Mouse (Mus musculus): Measurements from ENCODE around the gene Spint2. TPM values are rescaled to one million over a fixed set of nuclear protein-coding genes. Genes with fewer than 3 reads are reported as not detected.

Gene Spint2
- polyA plus RNA-seq, 1 experiment from 2014 or later, result 36.1 TPM

DNA sequence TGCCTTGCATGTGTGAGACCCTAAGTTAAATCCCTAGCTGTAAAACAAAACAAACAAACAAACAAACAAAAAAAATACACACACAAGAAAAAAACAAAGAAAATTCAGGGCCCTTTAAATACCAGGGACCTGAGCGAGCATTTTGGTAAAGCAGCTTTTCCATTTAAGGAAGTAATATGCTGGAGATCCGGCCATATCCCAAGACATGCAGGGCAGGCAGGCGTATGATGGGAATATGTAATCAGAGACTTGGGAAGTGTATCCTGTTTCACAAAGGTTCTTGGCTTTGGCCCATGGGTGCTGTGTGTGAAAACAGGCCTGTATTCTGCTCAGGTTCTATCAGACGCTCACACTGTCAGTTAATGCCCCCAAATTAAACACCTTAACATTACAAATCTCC is 4.2 kb downstream of the Spint2 start:
- Histone ChIP-seq H3K27me3 (ENCODE audit: control insufficient read depth, insufficient read depth, low read length) (peaks cover 18% of the 10 kb centered on the region), H3K27ac (ENCODE audit: low read depth, low read length) (no peak overlapping the region), H3K9ac (ENCODE audit: low read length) (no peak overlapping the region), H3K9me3 (ENCODE audit: control insufficient read depth, low read length) (no peaks in the 10 kb centered on the region), H3K4me3 (ENCODE audit: low read depth, low read length) (no peak overlapping the region), H3K36me3 (ENCODE audit: control insufficient read depth, insufficient read depth, low read length) (no peaks in the 10 kb centered on the region), H3K4me2 (ENCODE audit: low read depth, low read length, severe bottlenecking) (no peak overlapping the region), H3K4me1 (replicated peaks; ENCODE audit: control insufficient read depth, insufficient read depth, low read length) (peaks cover 7% of the 10 kb centered on the region)
- no peak for ATAC-seq (replicated peaks; ENCODE audit: low FRiP score)
- DNase-seq (ENCODE audit: low spot score), result no peak
- WGBS, result 91% methylated on average over 4 of the region's 4 CpGs

DNA sequence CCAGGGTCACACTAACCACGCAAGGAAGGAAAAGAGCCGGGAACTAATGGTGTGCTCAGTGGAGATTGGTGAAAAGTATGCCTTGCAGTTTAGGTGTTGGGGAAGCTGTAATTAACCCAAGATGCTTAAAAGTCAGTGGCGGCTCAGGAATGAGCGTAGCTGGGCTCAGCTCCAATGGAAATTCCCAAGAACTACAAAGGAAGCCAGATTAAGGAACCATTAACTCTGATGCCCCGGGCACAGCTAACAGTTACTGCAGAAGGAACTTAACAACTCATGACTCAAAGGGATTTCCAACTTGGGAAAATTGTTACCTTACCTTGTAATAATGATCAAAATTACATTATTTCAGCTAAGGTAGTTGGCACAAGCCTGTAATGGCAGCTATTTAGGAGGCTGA is 5.0 kb downstream of the Spint2 start:
- no peaks in the 10 kb centered on the region for H3K36me3 ChIP-seq (ENCODE audit: control insufficient read depth, insufficient read depth, low read length)
- WGBS, result 88% methylated on average over 5 of the region's 5 CpGs

DNA sequence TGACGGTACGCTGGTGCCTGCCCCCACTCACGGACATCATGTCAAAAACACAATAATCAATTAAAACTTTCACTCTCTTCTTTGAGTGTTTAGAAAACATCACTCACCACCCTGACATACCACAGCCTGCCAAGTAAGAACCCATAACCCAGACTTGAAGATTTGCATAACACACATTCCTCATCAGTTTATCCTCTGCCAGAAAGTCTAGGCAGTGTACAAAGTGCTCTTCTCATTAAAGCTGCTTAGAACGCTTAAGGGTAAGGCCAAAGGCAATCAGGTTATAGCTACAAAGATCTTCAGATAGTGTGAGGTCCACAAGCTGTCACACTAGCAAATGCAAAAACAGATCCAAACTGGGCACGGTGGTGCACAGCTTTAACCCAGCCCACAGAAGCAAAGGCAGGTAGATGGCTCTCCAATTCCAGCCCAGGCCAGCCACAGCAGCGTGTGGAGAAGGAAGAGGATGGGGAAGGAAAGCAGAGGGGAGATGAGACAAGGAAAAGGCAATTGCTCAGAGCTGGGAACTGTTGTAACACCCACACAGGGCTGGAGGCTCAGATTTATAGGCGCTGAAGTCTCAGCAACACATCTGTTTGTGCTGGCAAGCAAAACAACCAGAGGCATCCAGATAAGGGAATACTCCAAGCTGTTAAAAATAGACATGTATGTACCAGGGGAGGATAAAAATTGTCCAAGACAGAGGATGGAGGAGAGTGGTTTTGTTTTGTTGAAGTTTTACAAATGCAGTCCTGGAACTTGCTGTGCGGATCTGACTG is 9.8 kb downstream of the Spint2 start:
- Histone ChIP-seq H3K4me3 (ENCODE audit: low read depth, low read length) (no peak overlapping the region), H3K4me1 (replicated peaks; ENCODE audit: control insufficient read depth, insufficient read depth, low read length) (no peaks in the 10 kb centered on the region), H3K27me3 (ENCODE audit: control insufficient read depth, insufficient read depth, low read length) (no peaks in the 10 kb centered on the region), H3K9ac (ENCODE audit: low read length) (no peak overlapping the region), H3K36me3 (ENCODE audit: control insufficient read depth, insufficient read depth, low read length) (no peaks in the 10 kb centered on the region), H3K9me3 (ENCODE audit: control insufficient read depth, low read length) (no peaks in the 10 kb centered on the region), H3K27ac (ENCODE audit: low read depth, low read length) (no peak overlapping the region), H3K4me2 (ENCODE audit: low read depth, low read length, severe bottlenecking) (no peak overlapping the region)
- WGBS, result 83% methylated on average over 8 of the region's 8 CpGs
- ATAC-seq (replicated peaks; ENCODE audit: low FRiP score) (no peak), DNase-seq (ENCODE audit: low spot score) (no peak)

More for the DNA sequence above, 5.0 kb downstream of the Spint2 start:
- no peak overlapping the region for H3K4me3 ChIP-seq (ENCODE audit: low read depth, low read length)
- H3K4me1 ChIP-seq (replicated peaks; ENCODE audit: control insufficient read depth, insufficient read depth, low read length), result peaks cover 2% of the 10 kb centered on the region
- H3K9ac ChIP-seq (ENCODE audit: low read length), result no peak overlapping the region
- DNase-seq (ENCODE audit: low spot score), result no peak
- no peaks in the 10 kb centered on the region for H3K9me3 ChIP-seq (ENCODE audit: control insufficient read depth, low read length)
- no peak for ATAC-seq (replicated peaks; ENCODE audit: low FRiP score)
- peaks cover 10% of the 10 kb centered on the region for H3K27me3 ChIP-seq (ENCODE audit: control insufficient read depth, insufficient read depth, low read length)
- no peak overlapping the region for H3K27ac ChIP-seq (ENCODE audit: low read depth, low read length)
- no peak overlapping the region for H3K4me2 ChIP-seq (ENCODE audit: low read depth, low read length, severe bottlenecking)

DNA sequence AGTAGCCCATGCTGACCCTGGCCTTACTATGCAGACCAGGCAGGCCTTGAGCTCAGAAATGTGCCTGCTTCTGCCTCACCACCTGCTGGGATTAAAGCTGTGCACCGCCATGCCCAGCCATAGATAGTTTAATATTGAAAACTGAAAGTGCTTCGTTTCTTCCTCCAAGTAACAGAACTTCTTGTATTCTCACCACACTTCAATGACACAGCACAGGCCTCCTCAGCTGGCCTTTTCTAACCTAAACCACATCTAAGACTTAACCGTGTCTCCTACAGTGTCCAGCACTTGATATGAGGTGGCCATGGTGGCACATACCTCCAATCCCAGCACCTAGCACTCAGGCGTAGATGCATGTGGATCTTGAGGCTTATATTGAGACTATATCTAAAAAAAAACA is 11.3 kb downstream of the Spint2 start:
- Histone ChIP-seq H3K4me1 (replicated peaks; ENCODE audit: control insufficient read depth, insufficient read depth, low read length) (no peaks in the 10 kb centered on the region), H3K9ac (ENCODE audit: low read length) (no peak overlapping the region), H3K36me3 (ENCODE audit: control insufficient read depth, insufficient read depth, low read length) (no peaks in the 10 kb centered on the region), H3K27ac (ENCODE audit: low read depth, low read length) (no peak overlapping the region), H3K4me3 (ENCODE audit: low read depth, low read length) (no peak overlapping the region), H3K27me3 (ENCODE audit: control insufficient read depth, insufficient read depth, low read length) (no peaks in the 10 kb centered on the region), H3K4me2 (ENCODE audit: low read depth, low read length, severe bottlenecking) (no peak overlapping the region), H3K9me3 (ENCODE audit: control insufficient read depth, low read length) (no peaks in the 10 kb centered on the region)
- ATAC-seq (replicated peaks; ENCODE audit: low FRiP score) (no peak), DNase-seq (ENCODE audit: low spot score) (no peak)
- 85% methylated on average over 4 of the region's 4 CpGs for WGBS

DNA sequence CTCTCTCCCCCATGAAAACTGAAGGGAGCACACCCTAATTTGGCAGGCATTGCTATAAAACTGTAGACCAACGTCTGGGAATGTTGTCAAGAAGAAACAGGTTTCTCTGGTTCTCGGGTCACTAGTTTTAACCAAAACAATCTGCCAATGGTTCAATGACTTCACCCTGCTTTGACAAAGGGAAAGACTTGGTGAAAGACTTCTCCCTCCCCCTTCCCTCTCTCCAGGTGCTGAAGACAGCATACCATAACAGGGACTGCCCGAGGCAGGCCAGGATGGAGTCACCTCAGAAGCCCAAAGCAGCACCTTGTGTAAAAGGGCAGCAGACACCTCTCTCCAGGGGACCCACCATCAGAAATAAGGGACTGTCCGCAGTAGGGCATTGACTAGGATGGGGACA is 14.8 kb downstream of the Spint2 start:
- H3K9me3 ChIP-seq (ENCODE audit: control insufficient read depth, low read length), result no peaks in the 10 kb centered on the region
- no peaks in the 10 kb centered on the region for H3K4me1 ChIP-seq (replicated peaks; ENCODE audit: control insufficient read depth, insufficient read depth, low read length)
- WGBS, result 61% methylated on average over 4 of the region's 4 CpGs
- ATAC-seq (replicated peaks; ENCODE audit: low FRiP score), result no peak
- H3K9ac ChIP-seq (ENCODE audit: low read length), result no peak overlapping the region
- H3K4me3 ChIP-seq (ENCODE audit: low read depth, low read length), result no peak overlapping the region
- no peaks in the 10 kb centered on the region for H3K36me3 ChIP-seq (ENCODE audit: control insufficient read depth, insufficient read depth, low read length)
- no peak for DNase-seq (ENCODE audit: low spot score)
- no peak overlapping the region for H3K27ac ChIP-seq (ENCODE audit: low read depth, low read length)
- no peaks in the 10 kb centered on the region for H3K27me3 ChIP-seq (ENCODE audit: control insufficient read depth, insufficient read depth, low read length)
- H3K4me2 ChIP-seq (ENCODE audit: low read depth, low read length, severe bottlenecking), result no peak overlapping the region

DNA sequence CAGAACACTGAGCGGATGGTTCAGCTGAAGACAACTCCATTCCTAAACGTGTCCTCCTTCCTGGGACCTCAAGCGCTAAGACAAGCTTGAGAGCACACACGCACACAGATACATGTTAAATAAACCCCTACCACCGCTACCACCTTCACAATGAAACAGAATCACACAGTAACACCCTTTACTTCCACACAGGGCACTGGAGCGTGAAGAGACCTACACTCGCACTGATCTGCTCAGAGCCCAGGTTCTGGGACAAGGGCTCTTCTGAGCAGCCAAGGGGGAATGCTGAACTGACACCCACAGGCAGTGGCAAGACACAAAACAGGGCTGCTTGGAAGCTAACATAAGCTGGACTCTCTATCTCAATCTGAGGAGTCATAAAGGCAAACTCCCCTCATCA is 16.1 kb downstream of the Spint2 start:
- H3K36me3 ChIP-seq (ENCODE audit: control insufficient read depth, insufficient read depth, low read length), result no peaks in the 10 kb centered on the region
- H3K4me1 ChIP-seq (replicated peaks; ENCODE audit: control insufficient read depth, insufficient read depth, low read length), result no peaks in the 10 kb centered on the region
- no peaks in the 10 kb centered on the region for H3K27me3 ChIP-seq (ENCODE audit: control insufficient read depth, insufficient read depth, low read length)
- H3K9ac ChIP-seq (ENCODE audit: low read length), result no peak overlapping the region
- 82% methylated on average over 7 of the region's 7 CpGs for WGBS
- H3K4me3 ChIP-seq (ENCODE audit: low read depth, low read length), result no peak overlapping the region
- DNase-seq (ENCODE audit: low spot score), result no peak
- H3K4me2 ChIP-seq (ENCODE audit: low read depth, low read length, severe bottlenecking), result no peak overlapping the region
- H3K27ac ChIP-seq (ENCODE audit: low read depth, low read length), result no peak overlapping the region
- H3K9me3 ChIP-seq (ENCODE audit: control insufficient read depth, low read length), result no peaks in the 10 kb centered on the region
- no peak for ATAC-seq (replicated peaks; ENCODE audit: low FRiP score)

DNA sequence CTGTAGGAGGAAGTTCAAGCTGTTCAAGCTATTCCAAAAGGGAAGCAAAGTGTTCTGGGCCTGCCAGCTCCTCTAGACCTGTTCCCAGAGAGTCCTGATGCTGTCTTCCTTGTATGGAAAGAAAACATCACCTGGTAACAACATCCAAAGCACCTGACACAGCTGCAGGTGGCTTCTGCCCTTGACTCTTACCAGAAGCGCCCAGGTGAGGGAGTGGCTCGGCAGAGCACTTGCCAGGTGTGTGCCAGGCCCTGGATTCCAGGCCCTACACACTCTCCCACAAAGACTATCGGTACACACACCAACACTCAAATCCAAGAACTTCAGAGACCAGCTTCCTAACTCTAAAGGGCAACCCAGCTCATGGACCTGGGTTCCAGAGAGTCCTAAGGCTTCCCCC is 17.9 kb downstream of the Spint2 start:
- no peak for ATAC-seq (replicated peaks; ENCODE audit: low FRiP score)
- Histone ChIP-seq H3K36me3 (ENCODE audit: control insufficient read depth, insufficient read depth, low read length) (no peaks in the 10 kb centered on the region), H3K27ac (ENCODE audit: low read depth, low read length) (no peak overlapping the region), H3K27me3 (ENCODE audit: control insufficient read depth, insufficient read depth, low read length) (no peaks in the 10 kb centered on the region), H3K9me3 (ENCODE audit: control insufficient read depth, low read length) (no peaks in the 10 kb centered on the region), H3K4me3 (ENCODE audit: low read depth, low read length) (no peak overlapping the region), H3K4me1 (replicated peaks; ENCODE audit: control insufficient read depth, insufficient read depth, low read length) (peaks cover 8% of the 10 kb centered on the region), H3K4me2 (ENCODE audit: low read depth, low read length, severe bottlenecking) (no peak overlapping the region), H3K9ac (ENCODE audit: low read length) (no peak overlapping the region)
- 80% methylated on average over 3 of the region's 3 CpGs for WGBS
- no peak for DNase-seq (ENCODE audit: low spot score)

DNA sequence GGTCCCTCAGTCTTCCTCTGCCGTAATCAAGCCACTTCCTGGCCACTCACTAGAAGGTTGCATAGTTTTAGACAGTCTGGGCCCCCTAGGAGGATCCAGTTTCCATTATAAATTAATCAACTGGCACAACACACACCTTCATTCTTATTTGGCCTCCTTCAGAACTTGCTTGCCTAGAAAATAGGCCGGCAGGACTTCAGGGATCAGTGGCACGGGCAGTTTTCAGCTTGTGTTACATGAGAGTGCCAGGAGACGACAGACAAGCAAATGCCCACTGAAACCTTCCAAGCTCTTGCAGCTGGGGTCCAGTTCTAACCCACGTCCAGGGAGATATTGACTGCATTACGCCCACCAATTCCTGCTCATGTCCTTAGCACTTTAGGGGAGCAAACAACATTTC is 19.6 kb downstream of the Spint2 start:
- WGBS, result 85% methylated on average over 6 of the region's 6 CpGs
- H3K4me2 ChIP-seq (ENCODE audit: low read depth, low read length, severe bottlenecking), result no peak overlapping the region

More for the DNA sequence above, 19.6 kb downstream of the Spint2 start:
- no peak for DNase-seq (ENCODE audit: low spot score)
- no peak for ATAC-seq (replicated peaks; ENCODE audit: low FRiP score)
- Histone ChIP-seq H3K4me1 (replicated peaks; ENCODE audit: control insufficient read depth, insufficient read depth, low read length) (peaks cover 8% of the 10 kb centered on the region), H3K27me3 (ENCODE audit: control insufficient read depth, insufficient read depth, low read length) (no peaks in the 10 kb centered on the region), H3K27ac (ENCODE audit: low read depth, low read length) (no peak overlapping the region), H3K4me3 (ENCODE audit: low read depth, low read length) (no peak overlapping the region), H3K36me3 (ENCODE audit: control insufficient read depth, insufficient read depth, low read length) (no peaks in the 10 kb centered on the region), H3K9me3 (ENCODE audit: control insufficient read depth, low read length) (no peaks in the 10 kb centered on the region), H3K9ac (ENCODE audit: low read length) (no peak overlapping the region)
